Mouse (Mus musculus) hindbrain, postnatal 0 days (tissue): Measurements from ENCODE around the gene Rhod. TPM values are rescaled to one million over a fixed set of nuclear protein-coding genes. Genes with fewer than 3 reads are reported as not detected.

Experiments
- ATAC-seq: fragments of 200-750 bp; cut with Nextera tagmentation; 2 replicates; pipeline ENCODE4 v1.8.0; 2017; ENCODE audit warnings: mild to moderate bottlenecking, moderate TSS enrichment, moderate library complexity
- DNase-seq: peaks from one replicate; pipeline ENCODE4 v3.0.0-alpha.2; 2015; ENCODE audit warnings: low spot score
- H3K27ac ChIP-seq: fragments of 300-500 bp; sonication (generic); 2 replicates; pipeline ENCODE4 v1.5.1; 2014; ENCODE audit warnings: mild to moderate bottlenecking
- H3K27me3 ChIP-seq: fragments of 300-500 bp; sonication (generic); 2 replicates; pipeline ENCODE4 v1.6.1; 2014; ENCODE audit warnings: low read length, mixed read lengths; ENCODE audit not compliant: insufficient read depth
- H3K36me3 ChIP-seq: fragments of 300-500 bp; sonication (generic); 2 replicates; pipeline ENCODE4 v1.6.1; 2014; ENCODE audit warnings: low read length, mixed read lengths; ENCODE audit not compliant: insufficient read depth
- H3K4me1 ChIP-seq: fragments of 300-500 bp; sonication (generic); 2 replicates; pipeline ENCODE4 v1.6.1; 2014; ENCODE audit warnings: antibody characterized with exemption, low read length, mixed read lengths; ENCODE audit not compliant: insufficient read depth
- H3K4me2 ChIP-seq: fragments of 300-500 bp; sonication (generic); 2 replicates; pipeline ENCODE4 v1.6.1; 2014; ENCODE audit warnings: low read depth, mild to moderate bottlenecking, low read length, moderate library complexity, mixed read lengths
- H3K4me3 ChIP-seq: fragments of 300-500 bp; sonication (generic); 2 replicates; pipeline ENCODE4 v1.5.1; 2014; ENCODE audit warnings: low read length
- H3K9ac ChIP-seq: fragments of 300-500 bp; sonication (generic); replicated peaks from 2 replicates; pipeline ENCODE4 v1.6.1; 2014; ENCODE audit warnings: mild to moderate bottlenecking, low read length, moderate library complexity, mixed read lengths
- H3K9me3 ChIP-seq: fragments of 300-500 bp; sonication (generic); 2 replicates; pipeline ENCODE4 v1.6.1; 2016; ENCODE audit warnings: low read length, mixed read lengths
- CTCF ChIP-seq: IDR thresholded peaks from 2 replicates; pipeline ENCODE4 v1.5.1; 2016; ENCODE audit warnings: antibody characterized with exemption, control low read depth, low read depth
- WGBS: fragments of 180-500 bp; shearing (Covaris S2); extraction: QIAGEN DNeasy Blood & Tissue Kit; methylation state at CpG from one replicate; pipeline ENCODE4 v1.1.7; 2014; 5-methylcytosine and 5-hydroxymethylcytosine counted together
- polyA plus RNA-seq: library from polyadenylated mRNA; unstranded; fragments of >200 nt; fragmentation: Nextera tagmentation; extraction: Ambion mirVana; gene quantifications from 2 replicates; pipeline ENCODE4 v1.2.1, GENCODE M21; 2015
- total RNA-seq: library from RNA; depleted of rRNA; stranded (reverse); fragments of >200 nt; gene quantifications from 2 replicates; pipeline ENCODE4 v1.2.3, GENCODE M21; 2014

Gene Rhod
- total and polyA plus RNA-seq, 2 experiments from 2014 or later = 5.7 to 7.2 TPM

- 70% methylated on average over 8 of the region's 8 CpGs for WGBS
- Histone ChIP-seq H3K27ac (no peak overlapping the region), H3K9ac (no peak overlapping the region), H3K4me3 (no peak overlapping the region), H3K4me1 (no peaks in the 10 kb centered on the region), H3K9me3 (no peaks in the 10 kb centered on the region), H3K36me3 (no peaks in the 10 kb centered on the region), H3K27me3 (no peaks in the 10 kb centered on the region), H3K4me2 (no peak overlapping the region)
- DNase-seq (no peak), ATAC-seq (no peak)
- no peak for TF ChIP-seq CTCF
Observed at GRCm38 (mm10) chr19:4451098-4451497, 11.9 kb upstream of the Rhod start.

- H3K4me1 ChIP-seq = no peaks in the 10 kb centered on the region
- ATAC-seq (no peak), DNase-seq (no peak)
- 64% methylated on average over 5 of the region's 5 CpGs for WGBS
- no peak for TF ChIP-seq CTCF
- no peaks in the 10 kb centered on the region for H3K9me3 ChIP-seq
- H3K4me3 ChIP-seq = no peak overlapping the region
- H3K27me3 ChIP-seq = no peaks in the 10 kb centered on the region
- H3K27ac ChIP-seq = no peak overlapping the region
- no peaks in the 10 kb centered on the region for H3K36me3 ChIP-seq
- H3K4me2 ChIP-seq = no peak overlapping the region
- H3K9ac ChIP-seq = no peak overlapping the region
Observed at GRCm38 (mm10) chr19:4450666-4451065, 11.4 kb upstream of the Rhod start.

- no peak overlapping the region for H3K9ac ChIP-seq
- H3K36me3 ChIP-seq = no peaks in the 10 kb centered on the region
- H3K4me2 ChIP-seq = no peak overlapping the region
- H3K27me3 ChIP-seq = no peaks in the 10 kb centered on the region
- DNase-seq (no peak), ATAC-seq (no peak)
- TF ChIP-seq CTCF = no peak
- no peaks in the 10 kb centered on the region for H3K9me3 ChIP-seq
- no peak overlapping the region for H3K27ac ChIP-seq
- WGBS = 98% methylated on average over 9 of the region's 9 CpGs
- H3K4me3 ChIP-seq = no peak overlapping the region
- H3K4me1 ChIP-seq = no peaks in the 10 kb centered on the region
Observed at GRCm38 (mm10) chr19:4449230-4449629, 10.0 kb upstream of the Rhod start.

GRCm38 (mm10) chr19:4447445-4447844 lies 8.2 kb upstream of the Rhod start:
- Histone ChIP-seq H3K9ac (no peak overlapping the region), H3K27me3 (no peaks in the 10 kb centered on the region), H3K4me2 (no peak overlapping the region), H3K27ac (no peak overlapping the region), H3K4me1 (no peaks in the 10 kb centered on the region), H3K36me3 (no peaks in the 10 kb centered on the region), H3K9me3 (no peaks in the 10 kb centered on the region), H3K4me3 (no peak overlapping the region)
- DNase-seq (no peak), ATAC-seq (0 out of 2 replicates have a peak, but pooled peaks have one; percentile 21)
- WGBS = 89% methylated on average over 9 of the region's 9 CpGs
- no peak for TF ChIP-seq CTCF

GRCm38 (mm10) chr19:4446661-4447420 lies 7.6 kb upstream of the Rhod start:
- 84% methylated on average over 8 of the region's 8 CpGs for WGBS
- 0 out of 2 replicates have a peak, but pooled peaks cover 1% of the 10 kb centered on the region for H3K4me1 ChIP-seq
- H3K4me3 ChIP-seq = no peak overlapping the region
- no peaks in the 10 kb centered on the region for H3K27me3 ChIP-seq
- H3K36me3 ChIP-seq = no peaks in the 10 kb centered on the region
- H3K4me2 ChIP-seq = no peak overlapping the region
- no peaks in the 10 kb centered on the region for H3K9me3 ChIP-seq
- H3K27ac ChIP-seq = no peak overlapping the region
- TF ChIP-seq CTCF = no peak
- DNase-seq = no peak
- no peak overlapping the region for H3K9ac ChIP-seq
- no peak for ATAC-seq

GRCm38 (mm10) chr19:4442408-4442807 lies 3.2 kb upstream of the Rhod start:
- WGBS = 5% methylated on average over 3 of the region's 3 CpGs
- no peaks in the 10 kb centered on the region for H3K9me3 ChIP-seq
- no peak overlapping the region for H3K4me3 ChIP-seq
- H3K4me1 ChIP-seq = peaks cover 10% of the 10 kb centered on the region; the same call in 1 of the 2 replicates
- H3K27ac ChIP-seq = peak overlapping the region; percentile 60
- peak; percentile 61; the same call in 1 of the 2 replicates for ATAC-seq
- H3K4me2 ChIP-seq = no peak overlapping the region
- H3K36me3 ChIP-seq = no peaks in the 10 kb centered on the region
- peaks cover 9% of the 10 kb centered on the region; the same call in 1 of the 2 replicates for H3K27me3 ChIP-seq
- peak; percentile 90 for TF ChIP-seq CTCF
- peak; percentile 81 for DNase-seq
- H3K9ac ChIP-seq = no peak overlapping the region

- no peaks in the 10 kb centered on the region for H3K36me3 ChIP-seq
- no peak overlapping the region for H3K9ac ChIP-seq
- peaks cover 10% of the 10 kb centered on the region; the same call in 1 of the 2 replicates for H3K4me1 ChIP-seq
- H3K9me3 ChIP-seq = no peaks in the 10 kb centered on the region
- TF ChIP-seq CTCF = no peak
- ATAC-seq (peak; percentile 53), DNase-seq (peak; percentile 13)
- H3K4me2 ChIP-seq = no peak overlapping the region
- H3K27ac ChIP-seq = no peak overlapping the region; the same call in 1 of the 2 replicates
- H3K4me3 ChIP-seq = no peak overlapping the region
- whole genome bisulfite sequencing = 25% methylated on average over 10 of the region's 10 CpGs
- H3K27me3 ChIP-seq = peaks cover 9% of the 10 kb centered on the region; the same call in 1 of the 2 replicates
Observed at GRCm38 (mm10) chr19:4441621-4442161, 2.5 kb upstream of the Rhod start.
